Mouse (Mus musculus): ENCODE measurements around the gene Gtpbp4. TPM values are rescaled to one million over a fixed set of nuclear protein-coding genes. Genes with fewer than 3 reads are reported as not detected.
"Not testable (repeated sequence)": the region's sequence is repeated elsewhere in the genome, so short reads cannot be mapped to it uniquely, and the experiment has no call there.

The Gtpbp4 gene
- polyA plus RNA-seq, 1 experiment from 2014 or later = 91.7 TPM

GRCm38 (mm10) chr13:8965224-8965623 lies 30.7 kb downstream of the Gtpbp4 start:
- Histone ChIP-seq H3K36me3 (peaks cover 30% of the 10 kb centered on the region), H3K4me2 (replicated peaks) (no peak overlapping the region), H3K9me3 (no peaks in the 10 kb centered on the region), H3K27ac (no peak overlapping the region), H3K4me1 (replicated peaks) (no peaks in the 10 kb centered on the region), H3K9ac (replicated peaks) (no peak overlapping the region), H3K4me3 (replicated peaks) (no peak overlapping the region), H3K27me3 (no peaks in the 10 kb centered on the region)
- 97% methylated on average over 5 of the region's 5 CpGs for WGBS
- no peak for ATAC-seq

- not testable (repeated sequence) for ATAC-seq; H3K4me2 ChIP-seq (replicated peaks); H3K27ac ChIP-seq; H3K27me3 ChIP-seq; H3K36me3 ChIP-seq; H3K9me3 ChIP-seq; H3K4me3 ChIP-seq (replicated peaks); H3K4me1 ChIP-seq (replicated peaks); H3K9ac ChIP-seq (replicated peaks)
- 38% methylated on average over 5 of the region's 5 CpGs for WGBS
These were observed 33.6 kb downstream of the Gtpbp4 start for GRCm38 (mm10) chr13:8962266-8962665.

GRCm38 (mm10) chr13:8961128-8961888 lies 34.6 kb downstream of the Gtpbp4 start:
- not testable (repeated sequence) for H3K27me3 ChIP-seq

GRCm38 (mm10) chr13:8959554-8959953 lies 36.3 kb downstream of the Gtpbp4 start:
- H3K9me3 ChIP-seq; H3K9ac ChIP-seq (replicated peaks); H3K27ac ChIP-seq; H3K4me1 ChIP-seq (replicated peaks); H3K4me3 ChIP-seq (replicated peaks); ATAC-seq; H3K36me3 ChIP-seq; H3K4me2 ChIP-seq (replicated peaks); H3K27me3 ChIP-seq: not testable (repeated sequence)
- 91% methylated on average over 6 of the region's 6 CpGs for WGBS

More at GRCm38 (mm10) chr13:8961128-8961888, 34.6 kb downstream of the Gtpbp4 start:
- H3K27ac ChIP-seq; H3K4me2 ChIP-seq (replicated peaks); H3K9ac ChIP-seq (replicated peaks); H3K9me3 ChIP-seq; H3K36me3 ChIP-seq; H3K4me3 ChIP-seq (replicated peaks); ATAC-seq; H3K4me1 ChIP-seq (replicated peaks): not testable (repeated sequence)
- WGBS = 69% methylated on average over 3 of the region's 3 CpGs

GRCm38 (mm10) chr13:8959058-8959457 lies 36.8 kb downstream of the Gtpbp4 start:
- not testable (repeated sequence) for H3K9ac ChIP-seq (replicated peaks); H3K27me3 ChIP-seq; H3K4me2 ChIP-seq (replicated peaks); H3K36me3 ChIP-seq; H3K4me3 ChIP-seq (replicated peaks); ATAC-seq; H3K9me3 ChIP-seq; H3K4me1 ChIP-seq (replicated peaks); H3K27ac ChIP-seq
- 88% methylated on average over 1 of the region's 5 CpGs for WGBS

GRCm38 (mm10) chr13:8956873-8957272 lies 39.0 kb downstream of the Gtpbp4 start:
- not testable (repeated sequence) for H3K4me2 ChIP-seq (replicated peaks); H3K9ac ChIP-seq (replicated peaks); H3K27ac ChIP-seq; H3K9me3 ChIP-seq; H3K4me1 ChIP-seq (replicated peaks); H3K27me3 ChIP-seq; H3K4me3 ChIP-seq (replicated peaks); ATAC-seq; H3K36me3 ChIP-seq
- no CpG with 5 or more reads among the region's 5 CpGs for WGBS

GRCm38 (mm10) chr13:8955127-8955526 lies 40.8 kb downstream of the Gtpbp4 start:
- 70% methylated on average over 1 of the region's 2 CpGs for WGBS
- not testable (repeated sequence) for H3K4me2 ChIP-seq (replicated peaks); H3K4me3 ChIP-seq (replicated peaks); H3K4me1 ChIP-seq (replicated peaks); ATAC-seq; H3K9me3 ChIP-seq; H3K27ac ChIP-seq; H3K27me3 ChIP-seq; H3K36me3 ChIP-seq; H3K9ac ChIP-seq (replicated peaks)

- not testable (repeated sequence) for ATAC-seq; H3K27ac ChIP-seq; H3K27me3 ChIP-seq; H3K9me3 ChIP-seq; H3K36me3 ChIP-seq; H3K4me3 ChIP-seq (replicated peaks); H3K4me1 ChIP-seq (replicated peaks); H3K9ac ChIP-seq (replicated peaks); H3K4me2 ChIP-seq (replicated peaks)
These were observed 43.3 kb downstream of the Gtpbp4 start, which contains the start of gene Idi2 for GRCm38 (mm10) chr13:8952563-8952962. Gene Idi2, plus strand, starts transcription at chr13:8952863.

- not testable (repeated sequence) for H3K27me3 ChIP-seq; H3K9ac ChIP-seq (replicated peaks); H3K36me3 ChIP-seq; H3K4me3 ChIP-seq (replicated peaks); H3K27ac ChIP-seq; H3K4me2 ChIP-seq (replicated peaks); H3K4me1 ChIP-seq (replicated peaks); H3K9me3 ChIP-seq; ATAC-seq
These were observed 47.8 kb downstream of the Gtpbp4 start, which contains the start of gene Gm9745 for GRCm38 (mm10) chr13:8948131-8948530. Gene Gm9745, minus strand, starts transcription at chr13:8948231.

GRCm38 (mm10) chr13:8943828-8944227 lies 52.1 kb downstream of the Gtpbp4 start:
- not testable (repeated sequence) for ATAC-seq, H3K27me3 ChIP-seq
- WGBS = no CpG with 5 or more reads among the region's 5 CpGs

GRCm38 (mm10) chr13:8941701-8942100 lies 54.2 kb downstream of the Gtpbp4 start:
- H3K4me2 ChIP-seq (replicated peaks); H3K27me3 ChIP-seq; H3K9me3 ChIP-seq; H3K36me3 ChIP-seq; H3K4me1 ChIP-seq (replicated peaks); H3K4me3 ChIP-seq (replicated peaks); H3K9ac ChIP-seq (replicated peaks); H3K27ac ChIP-seq; ATAC-seq: not testable (repeated sequence)
- WGBS = 62% methylated on average over 1 of the region's 5 CpGs

More at GRCm38 (mm10) chr13:8943828-8944227, 52.1 kb downstream of the Gtpbp4 start:
- H3K4me1 ChIP-seq (replicated peaks); H3K9ac ChIP-seq (replicated peaks); H3K9me3 ChIP-seq; H3K36me3 ChIP-seq; H3K4me2 ChIP-seq (replicated peaks); H3K4me3 ChIP-seq (replicated peaks); H3K27ac ChIP-seq: not testable (repeated sequence)

GRCm38 (mm10) chr13:8941110-8941509 lies 54.8 kb downstream of the Gtpbp4 start:
- H3K4me3 ChIP-seq (replicated peaks); ATAC-seq; H3K9me3 ChIP-seq; H3K27ac ChIP-seq; H3K4me1 ChIP-seq (replicated peaks); H3K9ac ChIP-seq (replicated peaks); H3K27me3 ChIP-seq; H3K36me3 ChIP-seq; H3K4me2 ChIP-seq (replicated peaks): not testable (repeated sequence)
- 82% methylated on average over 4 of the region's 4 CpGs for WGBS

- not testable (repeated sequence) for ATAC-seq; H3K9ac ChIP-seq (replicated peaks); H3K4me2 ChIP-seq (replicated peaks); H3K36me3 ChIP-seq; H3K27me3 ChIP-seq; H3K27ac ChIP-seq; H3K4me3 ChIP-seq (replicated peaks); H3K9me3 ChIP-seq; H3K4me1 ChIP-seq (replicated peaks)
- 83% methylated on average over 6 of the region's 6 CpGs for WGBS
These were observed 58.2 kb downstream of the Gtpbp4 start for GRCm38 (mm10) chr13:8937611-8938140.

Measured in midbrain, embryonic 13.5 days (tissue).